Mouse (Mus musculus): Measurements from ENCODE around the gene Gm6685. TPM values are rescaled to one million over a fixed set of nuclear protein-coding genes. Genes with fewer than 3 reads are reported as not detected.

Gene Gm6685
- 2.0 and 3.8 TPM in 2 replicates for polyA plus RNA-seq (2012; ENCODE audit: low replicate concordance)

GRCm38 (mm10) chr11:28339224-28340150 is at the start of gene Gm6685:
Gene Gm6685 (minus strand): TSS chr11:28339867.

Other genes starting within 250 kb of the Gm6685 start
- not detected in 2 replicates for gene Ccdc85a, start 244.5 kb upstream of the Gm6685 start, polyA plus RNA-seq (2012; ENCODE audit: low replicate concordance)